Mouse (Mus musculus) olfactory bulb, adult 2 months (tissue): Measurements from ENCODE around the gene Arhgef3.

ENCODE experiments used
- CTCF ChIP-seq: fragments of 200-500 bp; IDR thresholded peaks from 2 replicates; pipeline ENCODE4 v1.5.1; 2012; ENCODE audit warnings: low read depth, mild to moderate bottlenecking, low read length, moderate library complexity; ENCODE audit not compliant: insufficient read depth
- POLR2A ChIP-seq: fragments of 200-500 bp; IDR thresholded peaks from 2 replicates; pipeline ENCODE4 v1.6.1; 2012; ENCODE audit warnings: mild to moderate bottlenecking, low read depth, low read length, moderate library complexity; ENCODE audit not compliant: insufficient read depth

DNA sequence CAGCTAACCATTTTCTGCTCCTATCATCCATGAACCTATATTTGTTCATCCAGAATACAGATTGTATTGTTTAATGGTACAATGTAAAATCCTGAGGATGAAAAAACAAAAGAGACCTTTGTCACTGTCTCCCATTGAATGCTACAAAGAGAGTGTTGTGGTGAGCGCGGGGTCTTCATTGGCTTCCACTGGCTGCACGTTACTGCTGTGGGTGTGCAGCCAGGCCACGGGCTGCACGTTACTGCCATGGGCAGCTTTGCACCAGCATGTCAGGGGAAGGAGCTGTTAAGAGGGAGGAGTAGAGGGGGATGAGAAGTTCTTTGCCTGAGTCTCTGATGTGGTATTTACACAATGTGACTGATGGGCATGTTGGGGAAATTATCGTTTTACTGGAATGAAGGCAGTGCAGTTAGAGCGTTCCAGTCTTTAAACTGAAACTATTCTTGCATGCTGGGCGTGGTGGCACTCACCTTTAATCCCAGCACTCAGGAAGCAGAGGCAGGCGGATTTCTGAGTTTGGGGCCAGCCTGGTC lies 277.1 kb downstream of the Arhgef3 start:
- TF ChIP-seq CTCF (no peak), POLR2A (no peak)
